Mouse (Mus musculus): ENCODE measurements around the gene Fasn.

The Fasn gene

GRCm38 (mm10) chr11:120818251-120818650, 6.1 kb downstream of the Fasn start:
- ChIA-PET POLR2A (interaction anchor here in 3 of 4 experiments (0.6 to 16.3 kb wide), 3 partner anchors 8 to 21 kb away, joined by 3 to 274 read pairs (median 5); no protein-coding TSS in a partner anchor), CTCF (no interaction called here)

- CTCF ChIA-PET = no interaction called here
- POLR2A ChIA-PET = interaction anchor here in 3 of 4 experiments (0.6 to 16.3 kb wide), 10 partner anchors 7 to 33 kb away, joined by 3 to 274 read pairs (median 3); partner anchors contain the start of genes Dus1l (in 1 of the 3) and Fasn (in 1 of the 3)
Measured at GRCm38 (mm10) chr11:120817358-120817757, 7.0 kb downstream of the Fasn start.

GRCm38 (mm10) chr11:120812068-120812467, 12.3 kb downstream of the Fasn start:
- ChIA-PET POLR2A (interaction anchor here in 3 of 4 experiments (0.8 to 15.0 kb wide), 10 partner anchors 11 to 92 kb away, joined by 3 to 274 read pairs (median 12); partner anchors contain the start of gene Fasn (in 3 of the 3)), CTCF (interaction anchor here in 1 of 4 experiments (0.6 to 1.1 kb wide), 2 partner anchors 36 to 302 kb away, joined by 3 read pairs; no protein-coding TSS in a partner anchor)

GRCm38 (mm10) chr11:120808010-120808409, 16.3 kb downstream of the Fasn start:
- ChIA-PET POLR2A (interaction anchor here in 3 of 4 experiments (0.8 to 15.0 kb wide), 10 partner anchors 8 to 94 kb away, joined by 3 to 274 read pairs (median 6); partner anchors contain the start of gene Fasn (in 2 of the 3)), CTCF (interaction anchor here in 1 of 4 experiments (1.0 to 1.6 kb wide), 3 partner anchors 15 to 319 kb away, joined by 3 read pairs; no protein-coding TSS in a partner anchor)

GRCm38 (mm10) chr11:120805375-120806298, 18.7 kb downstream of the Fasn start:
- POLR2A ChIA-PET = interaction anchor here (0.6 to 15.0 kb wide), 46 partner anchors 8 to 573 kb away, joined by 3 to 274 read pairs (median 4); partner anchors contain the start of genes Dus1l (in 4 of the 4), Fasn (in 3 of the 4), P4hb (in 2 of the 4) and Rac3 (in 2 of the 4)
- CTCF ChIA-PET = interaction anchor here in 3 of 4 experiments (0.6 to 2.0 kb wide), 11 partner anchors 19 to 248 kb away, joined by 3 to 6 read pairs (median 4); partner anchors contain the start of gene Fasn (in 1 of the 3)

GRCm38 (mm10) chr11:120804769-120805168, 19.6 kb downstream of the Fasn start:
- POLR2A ChIA-PET = interaction anchor here (0.5 to 15.0 kb wide), 50 partner anchors 8 to 572 kb away, joined by 3 to 274 read pairs (median 4); partner anchors contain the start of genes Dus1l (in 4 of the 4), Fasn (in 3 of the 4), Rac3 (in 2 of the 4) and Arl16 (in 1 of the 4)
- CTCF ChIA-PET = interaction anchor here in 3 of 4 experiments (0.6 to 2.0 kb wide), 9 partner anchors 18 to 237 kb away, joined by 3 to 6 read pairs (median 4); no protein-coding TSS in a partner anchor

GRCm38 (mm10) chr11:120804274-120804673, 20.1 kb downstream of the Fasn start:
- CTCF ChIA-PET = interaction anchor here in 3 of 4 experiments (0.6 to 2.0 kb wide), 9 partner anchors 10 to 237 kb away, joined by 3 to 5 read pairs (median 4); no protein-coding TSS in a partner anchor

GRCm38 (mm10) chr11:120800061-120800904, 24.1 kb downstream of the Fasn start:
- CTCF ChIA-PET = interaction anchor here (0.6 to 2.7 kb wide), 66 partner anchors 8 to 652 kb away, joined by 3 to 38 read pairs (median 4); partner anchors contain the start of genes Rac3 (in 3 of the 4), Fasn (in 2 of the 4), Ccdc57 (in 1 of the 4) and Cenpx (in 1 of the 4)
- POLR2A ChIA-PET = interaction anchor here (0.5 to 4.4 kb wide), 105 partner anchors 8 to 1138 kb away, joined by 3 to 50 read pairs (median 4); partner anchors contain the start of genes Cenpx (in 3 of the 4), Fasn (in 3 of the 4), Lrrc45 (in 3 of the 4) and Rac3 (in 3 of the 4)

More at GRCm38 (mm10) chr11:120804274-120804673, 20.1 kb downstream of the Fasn start:
- POLR2A ChIA-PET = interaction anchor here (0.5 to 15.0 kb wide), 48 partner anchors 8 to 572 kb away, joined by 3 to 274 read pairs (median 4); partner anchors contain the start of genes Fasn (in 3 of the 4), Dus1l (in 2 of the 4), Pycr1 (in 2 of the 4) and Rac3 (in 2 of the 4)

- POLR2A ChIA-PET = interaction anchor here (0.6 to 4.4 kb wide), 75 partner anchors 10 to 347 kb away, joined by 3 to 50 read pairs (median 6); partner anchors contain the start of genes Cenpx (in 3 of the 4), Fasn (in 3 of the 4), Lrrc45 (in 3 of the 4) and Rac3 (in 3 of the 4)
- CTCF ChIA-PET = interaction anchor here (0.6 to 2.7 kb wide), 49 partner anchors 9 to 404 kb away, joined by 3 to 38 read pairs (median 4); partner anchors contain the start of genes Rac3 (in 3 of the 4), Ccdc57 (in 1 of the 4), Dcxr (in 1 of the 4) and Fasn (in 1 of the 4)
Measured at GRCm38 (mm10) chr11:120799316-120799890, 24.9 kb downstream of the Fasn start.

- POLR2A ChIA-PET = interaction anchor here in 2 of 4 experiments (0.6 to 4.4 kb wide), 14 partner anchors 9 to 241 kb away, joined by 3 to 45 read pairs (median 4); partner anchors contain the start of gene P4hb (in 1 of the 2)
- CTCF ChIA-PET = interaction anchor here in 3 of 4 experiments (0.6 to 3.6 kb wide), 4 partner anchors 17 to 77 kb away, joined by 3 to 12 read pairs (median 8); partner anchors contain the start of gene Rac3 (in 1 of the 3)
Measured at GRCm38 (mm10) chr11:120798244-120798643, 26.1 kb downstream of the Fasn start.

- ChIA-PET POLR2A (interaction anchor here (0.6 to 3.1 kb wide), 29 partner anchors 8 to 867 kb away, joined by 3 to 28 read pairs (median 4); partner anchors contain the start of genes Gps1 (in 2 of the 4), Rfng (in 2 of the 4), Arl16 (in 1 of the 4) and Cenpx (in 1 of the 4)), CTCF (interaction anchor here (0.7 to 3.6 kb wide), 9 partner anchors 13 to 489 kb away, joined by 3 to 12 read pairs (median 4); partner anchors contain the start of genes Rac3 (in 2 of the 4) and Rfng (in 1 of the 4))
Measured at GRCm38 (mm10) chr11:120796614-120796946, 27.8 kb downstream of the Fasn start.

- ChIA-PET POLR2A (interaction anchor here (0.6 to 3.1 kb wide), 43 partner anchors 9 to 866 kb away, joined by 3 to 28 read pairs (median 4); partner anchors contain the start of genes Gps1 (in 2 of the 4), Rfng (in 2 of the 4), Arl16 (in 1 of the 4) and Cenpx (in 1 of the 4)), CTCF (interaction anchor here (0.7 to 3.6 kb wide), 13 partner anchors 10 to 489 kb away, joined by 3 to 12 read pairs (median 4); partner anchors contain the start of genes Rac3 (in 2 of the 4) and Rfng (in 1 of the 4))
Measured at GRCm38 (mm10) chr11:120795756-120796613, 28.4 kb downstream of the Fasn start, which contains the start of gene Dus1l. Gene Dus1l (minus strand): TSS chr11:120796403.

GRCm38 (mm10) chr11:120792652-120793051, 31.7 kb downstream of the Fasn start:
- POLR2A ChIA-PET = interaction anchor here in 2 of 4 experiments (0.5 to 1.5 kb wide), 5 partner anchors 12 to 301 kb away, joined by 3 to 5 read pairs (median 4); partner anchors contain the start of genes Fasn (in 1 of the 2), Pycr1 (in 1 of the 2) and Slc25a10 (in 1 of the 2)
- CTCF ChIA-PET = interaction anchor here in 2 of 4 experiments (1.0 to 1.9 kb wide), 2 partner anchors 16 to 72 kb away, joined by 3 to 5 read pairs; no protein-coding TSS in a partner anchor

- POLR2A ChIA-PET = interaction anchor here in 2 of 4 experiments (0.7 to 6.2 kb wide), 5 partner anchors 9 to 200 kb away, joined by 3 to 45 read pairs (median 3); no protein-coding TSS in a partner anchor
- CTCF ChIA-PET = interaction anchor here in 2 of 4 experiments (1.0 to 2.2 kb wide), 4 partner anchors 10 to 69 kb away, joined by 3 to 9 read pairs (median 6); no protein-coding TSS in a partner anchor
Measured at GRCm38 (mm10) chr11:120789810-120790209, 34.5 kb downstream of the Fasn start.

Measured in embryonic stem cell, embryonic (primary cell).